Mouse (Mus musculus): ENCODE measurements around the gene Natd1. TPM values are rescaled to one million over a fixed set of nuclear protein-coding genes. Genes with fewer than 3 reads are reported as not detected.

Natd1 gene
- polyA plus RNA-seq, 2 experiments, result 10.7 to 11.1 TPM

GRCm38 (mm10) chr11:60937611-60938010 lies 23.1 kb upstream of the Natd1 start:
- H3K9ac ChIP-seq (replicated peaks), result no peak overlapping the region
- H3K27me3 ChIP-seq (ENCODE audit: control insufficient read depth, insufficient read depth, low read length), result no peaks in the 10 kb centered on the region
- no peak overlapping the region for H3K4me3 ChIP-seq (ENCODE audit: insufficient read depth in 1 of 2, low read depth in 2 of 2, low read length in 2 of 2)
- ATAC-seq (ENCODE audit: insufficient read depth) (no peak), DNase-seq (ENCODE audit: low read depth in 3 of 3, low spot score in 3 of 3) (no peak)
- H3K9me3 ChIP-seq (ENCODE audit: control insufficient read depth, low read length), result no peaks in the 10 kb centered on the region
- H3K27ac ChIP-seq, result peak overlapping the region; percentile 30; the same call in 1 of the 2 replicates
- TF ChIP-seq EP300 (IDR thresholded peaks at IDR 0.05; ENCODE audit: low read depth) (no peak), CTCF (IDR thresholded peaks at IDR 0.05; ENCODE audit: low read depth) (no peak)
- H3K4me1 ChIP-seq (replicated peaks; ENCODE audit: control insufficient read depth in 2 of 2, insufficient read depth in 2 of 2, low read length in 1 of 2), result peaks cover 68 to 80% of the 10 kb centered on the region in 2 experiments
- peak overlapping the region; percentile 77 for H3K4me2 ChIP-seq (ENCODE audit: low read depth)
- WGBS (ENCODE audit: insufficient replicate concordance), result 42% methylated on average over 3 of the region's 3 CpGs
- H3K36me3 ChIP-seq (replicated peaks; ENCODE audit: control insufficient read depth, insufficient read depth, low read depth), result peaks cover 32% of the 10 kb centered on the region

GRCm38 (mm10) chr11:60935975-60936373 lies 21.4 kb upstream of the Natd1 start:
- Histone ChIP-seq H3K4me3 (ENCODE audit: insufficient read depth in 1 of 2, low read depth in 2 of 2, low read length in 2 of 2) (peak overlapping the region; percentile 35 to 54), H3K27ac (peak overlapping the region; percentile 99), H3K4me2 (ENCODE audit: low read depth) (peak overlapping the region; percentile 77), H3K4me1 (replicated peaks; ENCODE audit: control insufficient read depth in 2 of 2, insufficient read depth in 2 of 2, low read length in 1 of 2) (peaks cover 53 to 65% of the 10 kb centered on the region in 2 experiments), H3K9ac (replicated peaks) (peak overlapping the region; percentile 79), H3K9me3 (ENCODE audit: control insufficient read depth, low read length) (no peaks in the 10 kb centered on the region), H3K27me3 (ENCODE audit: control insufficient read depth, insufficient read depth, low read length) (no peaks in the 10 kb centered on the region), H3K36me3 (replicated peaks; ENCODE audit: control insufficient read depth, insufficient read depth, low read depth) (peaks cover 23% of the 10 kb centered on the region)
- no peak for TF ChIP-seq CTCF (IDR thresholded peaks at IDR 0.05; ENCODE audit: low read depth)
- no peak for TF ChIP-seq EP300 (IDR thresholded peaks at IDR 0.05; ENCODE audit: low read depth)
- ATAC-seq (ENCODE audit: insufficient read depth), result no peak
- WGBS (ENCODE audit: insufficient replicate concordance), result 33% methylated on average over 4 of the region's 4 CpGs
- DNase-seq (ENCODE audit: low read depth in 3 of 3, low spot score in 3 of 3), result no peak

GRCm38 (mm10) chr11:60935326-60935974 lies 20.9 kb upstream of the Natd1 start:
- Histone ChIP-seq H3K4me3 (ENCODE audit: insufficient read depth in 1 of 2, low read depth in 2 of 2, low read length in 2 of 2) (peak overlapping the region; percentile 45 to 54), H3K4me2 (ENCODE audit: low read depth) (peak overlapping the region; percentile 77), H3K27me3 (ENCODE audit: control insufficient read depth, insufficient read depth, low read length) (no peaks in the 10 kb centered on the region), H3K4me1 (replicated peaks; ENCODE audit: control insufficient read depth in 2 of 2, insufficient read depth in 2 of 2, low read length in 1 of 2) (peaks cover 53 to 65% of the 10 kb centered on the region in 2 experiments), H3K9me3 (ENCODE audit: control insufficient read depth, low read length) (no peaks in the 10 kb centered on the region), H3K9ac (replicated peaks) (peak overlapping the region; percentile 79), H3K27ac (peak overlapping the region; percentile 99), H3K36me3 (replicated peaks; ENCODE audit: control insufficient read depth, insufficient read depth, low read depth) (peaks cover 23% of the 10 kb centered on the region)
- DNase-seq (ENCODE audit: low read depth in 3 of 3, low spot score in 3 of 3) (peak; percentile 84 to 90 (median 85)), ATAC-seq (ENCODE audit: insufficient read depth) (peak; percentile 80)
- no peak for TF ChIP-seq CTCF (IDR thresholded peaks at IDR 0.05; ENCODE audit: low read depth)
- TF ChIP-seq EP300 (IDR thresholded peaks at IDR 0.05; ENCODE audit: low read depth), result peak; percentile 68
- 7% methylated on average over 7 of the region's 7 CpGs for WGBS (ENCODE audit: insufficient replicate concordance)

GRCm38 (mm10) chr11:60934795-60935194 lies 20.2 kb upstream of the Natd1 start:
- peak overlapping the region; percentile 45 to 54 for H3K4me3 ChIP-seq (ENCODE audit: insufficient read depth in 1 of 2, low read depth in 2 of 2, low read length in 2 of 2)
- peak overlapping the region; percentile 79 for H3K9ac ChIP-seq (replicated peaks)
- TF ChIP-seq CTCF (IDR thresholded peaks at IDR 0.05; ENCODE audit: low read depth) (no peak), EP300 (IDR thresholded peaks at IDR 0.05; ENCODE audit: low read depth) (no peak)
- no peaks in the 10 kb centered on the region for H3K9me3 ChIP-seq (ENCODE audit: control insufficient read depth, low read length)
- H3K4me2 ChIP-seq (ENCODE audit: low read depth), result peak overlapping the region; percentile 77
- peaks cover 22% of the 10 kb centered on the region for H3K36me3 ChIP-seq (replicated peaks; ENCODE audit: control insufficient read depth, insufficient read depth, low read depth)
- no peaks in the 10 kb centered on the region for H3K27me3 ChIP-seq (ENCODE audit: control insufficient read depth, insufficient read depth, low read length)
- peaks cover 54 to 66% of the 10 kb centered on the region in 2 experiments for H3K4me1 ChIP-seq (replicated peaks; ENCODE audit: control insufficient read depth in 2 of 2, insufficient read depth in 2 of 2, low read length in 1 of 2)
- no peak for DNase-seq (ENCODE audit: low read depth in 3 of 3, low spot score in 3 of 3)
- ATAC-seq (ENCODE audit: insufficient read depth), result no peak
- peak overlapping the region; percentile 99 for H3K27ac ChIP-seq
- 26% methylated on average over 2 of the region's 2 CpGs for WGBS (ENCODE audit: insufficient replicate concordance)

- 62% methylated on average over 10 of the region's 10 CpGs for WGBS (ENCODE audit: insufficient replicate concordance)
- TF ChIP-seq CTCF (IDR thresholded peaks at IDR 0.05; ENCODE audit: low read depth) (no peak), EP300 (IDR thresholded peaks at IDR 0.05; ENCODE audit: low read depth) (no peak)
- H3K27ac ChIP-seq, result peak overlapping the region; percentile 85
- peaks cover 16% of the 10 kb centered on the region for H3K36me3 ChIP-seq (replicated peaks; ENCODE audit: control insufficient read depth, insufficient read depth, low read depth)
- H3K9me3 ChIP-seq (ENCODE audit: control insufficient read depth, low read length), result no peaks in the 10 kb centered on the region
- peak overlapping the region; percentile 77 for H3K4me2 ChIP-seq (ENCODE audit: low read depth)
- peaks cover 54 to 64% of the 10 kb centered on the region in 2 experiments for H3K4me1 ChIP-seq (replicated peaks; ENCODE audit: control insufficient read depth in 2 of 2, insufficient read depth in 2 of 2, low read length in 1 of 2)
- H3K9ac ChIP-seq (replicated peaks), result peak overlapping the region; percentile 99
- DNase-seq (ENCODE audit: low read depth in 3 of 3, low spot score in 3 of 3) (no peak), ATAC-seq (ENCODE audit: insufficient read depth) (no peak)
- no peaks in the 10 kb centered on the region for H3K27me3 ChIP-seq (ENCODE audit: control insufficient read depth, insufficient read depth, low read length)
- peak overlapping the region; percentile 91 to 95 for H3K4me3 ChIP-seq (ENCODE audit: insufficient read depth in 1 of 2, low read depth in 2 of 2, low read length in 2 of 2)
Measured at GRCm38 (mm10) chr11:60933178-60933930, 18.8 kb upstream of the Natd1 start.

All from liver, embryonic 14.5 days (tissue).